Mouse (Mus musculus) midbrain, embryonic 16.5 days (tissue): ENCODE data around the gene Sfi1. TPM values are rescaled to one million over a fixed set of nuclear protein-coding genes. Genes with fewer than 3 reads are reported as not detected.
A peak's percentile ranks its signal among the peaks of the same experiment; 100 is the strongest.
"Not testable (repeated sequence)": the region's sequence is repeated elsewhere in the genome, so short reads cannot be mapped to it uniquely, and the experiment has no call there.

Experiments used
- ATAC-seq: fragments of 200-750 bp; cut with Nextera tagmentation; 2 replicates; pipeline ENCODE4 v1.8.0; 2017; ENCODE audit warnings: moderate TSS enrichment
- H3K27ac ChIP-seq: fragments of 300-500 bp; sonication (generic); 2 replicates; pipeline ENCODE4 v1.5.1; 2014; ENCODE audit warnings: mild to moderate bottlenecking, low read length, mixed read lengths
- H3K27me3 ChIP-seq: fragments of 300-500 bp; sonication (generic); 2 replicates; pipeline ENCODE4 v1.6.1; 2014; ENCODE audit warnings: low read depth, low read length, mixed read lengths; ENCODE audit not compliant: control insufficient read depth, insufficient read depth
- H3K36me3 ChIP-seq: fragments of 300-500 bp; sonication (generic); 2 replicates; pipeline ENCODE4 v1.6.1; 2014; ENCODE audit warnings: mild to moderate bottlenecking, low read length, moderate library complexity, mixed read lengths; ENCODE audit not compliant: control insufficient read depth, insufficient read depth
- H3K4me1 ChIP-seq: fragments of 300-500 bp; sonication (generic); 2 replicates; pipeline ENCODE4 v1.6.1; 2014; ENCODE audit warnings: mild to moderate bottlenecking, low read length, mixed read lengths; ENCODE audit not compliant: control insufficient read depth, insufficient read depth
- H3K4me2 ChIP-seq: fragments of 300-500 bp; sonication (generic); 2 replicates; pipeline ENCODE4 v1.6.1; 2014; ENCODE audit warnings: mild to moderate bottlenecking, low read length, mixed read lengths
- H3K4me3 ChIP-seq: fragments of 300-500 bp; sonication (generic); 2 replicates; pipeline ENCODE4 v1.5.1; 2014; ENCODE audit warnings: low read depth, mild to moderate bottlenecking, low read length, moderate library complexity, mixed read lengths
- H3K9ac ChIP-seq: fragments of 300-500 bp; sonication (generic); 2 replicates; pipeline ENCODE4 v1.6.1; 2014; ENCODE audit warnings: low read depth, low read length, mixed read lengths
- H3K9me3 ChIP-seq: fragments of 300-500 bp; sonication (generic); replicated peaks from 2 replicates; pipeline ENCODE4 v1.6.1; 2014; ENCODE audit warnings: mild to moderate bottlenecking, low read length, mixed read lengths; ENCODE audit not compliant: control insufficient read depth, poor library complexity, severe bottlenecking
- WGBS: fragments of 180-500 bp; shearing (Covaris S2); extraction: QIAGEN DNeasy Blood & Tissue Kit; methylation state at CpG from one replicate; pipeline ENCODE4 v1.1.7; 2014; 5-methylcytosine and 5-hydroxymethylcytosine counted together
- polyA plus RNA-seq: library from polyadenylated mRNA; unstranded; fragments of >200 nt; fragmentation: Nextera tagmentation; extraction: Ambion mirVana; gene quantifications from 2 replicates; pipeline ENCODE4 v1.2.1, GENCODE M21; 2015

Sfi1 gene
- polyA plus RNA-seq, 1 experiment from 2014 or later, result 19.4 TPM

DNA sequence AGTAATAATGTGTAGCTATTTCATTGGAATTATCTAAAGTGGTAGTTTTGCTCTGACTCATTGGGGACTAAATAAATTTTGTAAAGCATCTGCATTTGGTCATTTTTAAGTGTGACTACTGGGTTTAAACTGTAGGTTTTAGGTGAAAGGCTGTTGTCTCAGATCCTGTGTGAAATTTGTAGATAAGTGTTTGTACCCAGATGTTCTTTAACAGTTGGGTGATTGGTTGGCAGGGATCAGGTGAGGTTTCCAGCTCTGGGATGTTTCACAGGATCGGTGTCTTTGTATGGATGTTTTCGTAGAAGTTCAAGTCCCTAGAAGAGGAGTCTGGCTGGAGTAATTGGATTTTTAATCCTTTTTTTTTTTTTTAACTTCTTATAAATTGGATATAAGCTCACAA is 10.5 kb upstream of the Sfi1 start:
- H3K27me3 ChIP-seq, result no peaks in the 10 kb centered on the region
- peak overlapping the region; percentile 39; the same call in 1 of the 2 replicates for H3K4me2 ChIP-seq
- ATAC-seq, result no peak
- peaks cover 6% of the 10 kb centered on the region for H3K4me1 ChIP-seq
- WGBS, result 90% methylated on average over 2 of the region's 2 CpGs
- H3K4me3 ChIP-seq, result no peak overlapping the region
- peaks cover 2% of the 10 kb centered on the region for H3K36me3 ChIP-seq
- no peaks in the 10 kb centered on the region for H3K9me3 ChIP-seq
- no peak overlapping the region for H3K27ac ChIP-seq
- no peak overlapping the region for H3K9ac ChIP-seq

DNA sequence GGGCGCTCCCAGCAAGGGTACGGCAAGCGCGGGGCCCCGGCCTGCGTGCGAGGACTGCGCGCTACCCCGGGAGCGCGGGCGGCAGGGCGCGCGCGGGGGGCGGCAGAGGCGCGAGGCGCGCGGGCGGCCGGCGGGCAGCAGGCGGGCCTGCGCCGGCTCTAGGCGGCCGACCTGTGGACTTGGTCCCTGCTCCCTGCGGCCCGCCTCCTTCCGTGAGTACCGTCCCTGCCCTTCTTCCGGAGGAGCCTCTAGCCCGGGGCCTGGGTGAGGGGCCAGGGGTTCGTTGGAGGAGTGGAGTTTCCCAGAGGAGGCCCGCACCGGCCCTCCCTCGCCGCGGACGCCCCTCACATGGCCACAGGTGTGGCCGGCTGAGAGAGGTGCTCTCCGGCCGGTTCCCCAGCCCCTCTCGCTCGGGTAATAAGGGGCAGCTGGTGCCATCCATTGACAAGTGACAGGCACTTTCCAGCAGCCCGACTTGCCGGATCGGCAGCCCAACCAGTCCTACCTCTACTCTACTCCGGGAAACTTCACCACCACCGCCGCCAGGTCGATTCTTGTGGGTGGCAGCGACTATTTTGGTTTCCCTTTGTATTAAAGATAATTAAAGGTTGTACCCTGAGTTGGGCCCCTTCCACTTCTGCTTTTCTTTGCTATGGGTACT is 9.6 kb upstream of the Sfi1 start:
- H3K27me3 ChIP-seq, result no peaks in the 10 kb centered on the region
- peak overlapping the region; percentile 39 for H3K4me2 ChIP-seq
- peaks cover 6% of the 10 kb centered on the region for H3K4me1 ChIP-seq
- 2% methylated on average over 21 of the region's 57 CpGs for WGBS
- H3K9me3 ChIP-seq, result no peaks in the 10 kb centered on the region
- ATAC-seq, result no peak; the same call in 1 of the 2 replicates
- H3K9ac ChIP-seq, result peak overlapping the region; percentile 51
- H3K4me3 ChIP-seq, result peak overlapping the region; percentile 40
- H3K27ac ChIP-seq, result peak overlapping the region; percentile 70
- peaks cover 2% of the 10 kb centered on the region; the same call in 1 of the 2 replicates for H3K36me3 ChIP-seq

DNA sequence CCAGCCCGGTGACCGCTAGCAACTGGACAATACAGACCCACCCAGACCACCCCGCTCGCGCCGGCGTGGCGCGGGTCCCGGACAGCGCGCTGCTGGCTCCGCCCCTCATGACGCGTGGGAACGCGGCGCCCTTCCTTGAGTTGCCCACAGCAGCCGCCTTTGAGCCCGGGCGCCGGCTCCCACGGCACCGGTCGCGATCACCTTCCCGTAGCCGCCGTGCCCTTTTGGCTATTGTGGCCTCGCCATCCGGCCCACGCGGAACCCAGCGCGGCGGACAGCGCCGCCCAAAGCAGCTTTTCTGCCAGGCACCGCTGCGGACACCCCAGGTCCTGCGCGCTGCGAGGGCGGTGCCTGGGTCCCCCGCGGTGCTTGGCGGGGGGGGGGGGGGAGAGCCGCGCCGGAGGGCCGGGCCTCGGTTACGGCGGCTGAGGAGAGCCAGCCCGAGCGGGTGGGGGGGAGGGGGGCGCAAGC is 9.0 kb upstream of the Sfi1 start, which contains the start of gene Eif4enif1:
Eif4enif1 (plus strand) TSS at position 162 of the 471 bp plus-strand sequence.
- WGBS, result under 1% methylated on average over 41 of the region's 57 CpGs
- Histone ChIP-seq H3K27ac (peak within 1 kb of the TSS; percentile 70), H3K4me1 (peaks cover 6% of the 10 kb centered on the region), H3K36me3 (no peaks in the 10 kb centered on the region; the same call in 1 of the 2 replicates), H3K4me2 (peak within 1 kb of the TSS; percentile 39), H3K9me3 (no peaks in the 10 kb centered on the region), H3K27me3 (no peaks in the 10 kb centered on the region), H3K4me3 (peak within 1 kb of the TSS; percentile 40), H3K9ac (peak within 1 kb of the TSS; percentile 51)
- ATAC-seq, result peak; percentile 84

DNA sequence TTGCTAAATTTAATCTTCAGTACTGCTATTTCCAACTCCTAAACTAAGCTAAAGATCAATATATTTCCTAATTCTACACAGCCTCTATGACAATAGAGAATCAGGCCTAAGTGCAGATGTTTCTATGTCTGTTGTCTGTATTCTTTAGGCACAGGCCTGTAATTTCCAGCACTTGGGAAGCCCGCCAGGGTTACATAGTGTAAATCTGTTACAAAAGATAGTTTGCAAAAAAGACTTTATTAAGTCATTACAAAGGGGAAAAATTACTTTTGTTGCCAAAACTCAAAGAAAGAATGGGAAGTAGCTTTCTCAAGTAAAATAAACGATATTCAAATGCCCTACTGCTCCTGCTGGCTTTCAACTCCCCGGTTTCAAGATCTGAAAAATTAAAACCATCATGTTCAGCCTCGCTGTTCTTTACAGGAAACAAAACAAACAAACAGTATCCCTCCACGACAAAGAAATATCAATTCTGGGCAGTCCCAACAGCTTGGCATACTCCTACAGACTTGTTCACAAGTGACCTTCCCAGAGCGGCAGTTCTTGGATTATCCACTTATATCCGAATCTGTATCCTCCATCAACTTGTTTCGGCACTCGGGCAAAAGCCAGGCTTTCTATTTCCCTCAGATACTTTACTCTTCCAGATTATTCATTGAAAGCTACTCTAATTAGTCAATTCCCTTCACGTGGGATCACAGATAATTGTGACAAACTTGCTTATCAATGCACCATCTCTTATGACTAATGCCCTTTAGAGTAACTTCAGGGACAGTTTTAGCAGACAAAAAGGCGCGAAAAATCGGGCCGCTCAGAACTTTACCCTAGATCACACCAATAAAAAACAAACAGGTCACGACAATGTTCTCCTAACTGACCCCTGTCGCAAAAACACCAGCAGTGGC is 8.3 kb upstream of the Sfi1 start:
- Histone ChIP-seq H3K36me3 (no peaks in the 10 kb centered on the region), H3K27ac (no peak overlapping the region; the same call in 1 of the 2 replicates), H3K4me1 (peaks cover 6% of the 10 kb centered on the region), H3K4me3 (peak overlapping the region; percentile 40), H3K9ac (no peak overlapping the region), H3K4me2 (peak overlapping the region; percentile 30), H3K9me3 (no peaks in the 10 kb centered on the region), H3K27me3 (no peaks in the 10 kb centered on the region)
- ATAC-seq, result no peak
- WGBS, result 7% methylated on average over 16 of the region's 16 CpGs

DNA sequence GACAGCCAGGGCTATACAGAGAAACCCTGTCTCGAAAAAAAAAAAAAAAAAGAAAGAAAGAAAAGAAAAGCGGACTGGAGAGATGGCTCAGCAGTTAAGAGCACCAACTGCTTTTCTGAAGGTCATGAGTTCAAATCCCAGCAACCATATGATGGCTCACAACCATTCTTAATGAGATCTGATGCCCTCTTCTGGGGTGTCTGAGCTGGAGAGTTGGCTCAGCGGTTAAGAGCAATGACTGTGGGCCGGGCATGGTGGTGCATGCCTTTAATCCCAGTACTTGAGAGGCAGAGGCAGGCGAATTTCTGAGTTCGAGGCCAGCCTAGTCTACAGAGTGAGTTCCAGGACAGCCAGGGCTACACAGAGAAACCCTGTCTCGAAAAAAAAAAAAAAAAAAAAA is 7.4 kb upstream of the Sfi1 start:
- H3K9ac ChIP-seq, H3K4me3 ChIP-seq, H3K36me3 ChIP-seq, H3K9me3 ChIP-seq, H3K4me2 ChIP-seq, ATAC-seq, H3K4me1 ChIP-seq, H3K27ac ChIP-seq, H3K27me3 ChIP-seq: not testable (repeated sequence)
- 92% methylated on average over 5 of the region's 7 CpGs for WGBS

DNA sequence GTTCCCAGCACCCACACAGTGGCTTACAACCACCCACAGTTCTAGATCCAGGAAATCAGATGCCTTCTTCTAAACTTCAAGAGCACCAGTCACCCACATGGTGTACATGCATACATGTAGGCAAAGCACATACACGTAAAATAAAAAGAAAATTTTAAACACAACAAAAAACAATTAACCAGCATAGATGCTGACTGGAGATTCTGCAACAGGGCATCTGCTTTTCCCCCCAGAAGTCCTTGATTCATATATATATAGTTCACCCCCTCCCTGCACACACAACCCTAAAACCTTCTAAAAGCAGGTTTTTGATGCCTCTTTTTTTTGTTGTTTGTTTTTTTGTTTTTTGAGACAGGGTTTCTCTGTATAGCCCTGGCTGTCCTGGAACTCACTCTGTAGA is 10.6 kb downstream of the Sfi1 start:
- 94% methylated on average over 1 of the region's 1 CpGs for WGBS
- not testable (repeated sequence) for H3K9me3 ChIP-seq, H3K4me1 ChIP-seq, H3K27ac ChIP-seq, H3K27me3 ChIP-seq, H3K9ac ChIP-seq, ATAC-seq, H3K4me2 ChIP-seq, H3K4me3 ChIP-seq, H3K36me3 ChIP-seq

DNA sequence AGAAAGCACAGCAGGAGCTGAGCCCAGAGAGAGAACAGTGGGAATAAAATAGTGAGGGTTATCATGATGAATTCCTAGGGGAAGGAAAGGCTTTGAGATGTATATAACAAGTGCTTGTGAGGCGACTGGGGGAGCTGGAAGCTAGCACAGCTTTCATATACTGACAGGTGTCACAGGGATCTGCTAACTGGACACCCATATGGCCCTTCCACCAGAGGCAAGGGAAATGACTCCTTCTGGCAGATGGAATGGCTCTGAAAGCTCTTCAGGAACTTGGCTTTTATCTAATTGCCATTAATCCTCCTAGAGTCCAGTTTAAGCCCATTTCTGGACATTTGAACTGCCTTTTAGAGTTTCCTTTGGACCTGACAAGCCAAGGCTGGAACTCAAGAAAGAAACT is 11.3 kb downstream of the Sfi1 start:
- not testable (repeated sequence) for H3K9ac ChIP-seq, H3K27me3 ChIP-seq, H3K4me3 ChIP-seq, ATAC-seq, H3K9me3 ChIP-seq, H3K4me2 ChIP-seq, H3K27ac ChIP-seq, H3K36me3 ChIP-seq, H3K4me1 ChIP-seq
- WGBS, result 16% methylated on average over 1 of the region's 1 CpGs

DNA sequence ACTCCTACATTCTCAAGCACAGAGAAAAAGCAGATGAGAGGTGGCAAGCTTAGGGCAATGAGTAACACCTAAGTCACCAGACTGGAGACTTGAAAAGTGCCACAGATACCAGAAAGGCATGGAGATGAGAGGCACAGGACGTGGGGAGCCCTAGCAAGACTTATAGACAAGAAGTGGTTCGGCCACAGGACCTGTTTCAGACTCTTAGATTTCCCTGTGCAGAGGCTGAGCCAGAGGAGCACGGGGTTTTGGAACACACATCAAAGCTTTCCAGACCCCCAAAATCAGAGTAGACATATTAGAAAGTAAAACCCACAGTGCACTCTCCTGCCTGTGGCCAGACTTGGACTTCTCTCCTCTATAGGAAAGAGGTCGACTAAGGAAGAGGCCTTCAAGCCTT is 12.0 kb downstream of the Sfi1 start:
- H3K27ac ChIP-seq, ATAC-seq, H3K9me3 ChIP-seq, H3K36me3 ChIP-seq, H3K9ac ChIP-seq, H3K27me3 ChIP-seq, H3K4me3 ChIP-seq, H3K4me1 ChIP-seq, H3K4me2 ChIP-seq: not testable (repeated sequence)
- WGBS, result 56% methylated on average over 4 of the region's 4 CpGs
